Mouse (Mus musculus): ENCODE results near the gene Ppp6r1.

GRCm38 (mm10) chr7:4652726-4653125, 6.1 kb downstream of the Ppp6r1 start:
- TF ChIP-seq CTCF (IDR thresholded peaks at IDR 0.05; ENCODE audit: control insufficient read depth, insufficient read depth, low read length) (no peak), POLR2A (IDR thresholded peaks at IDR 0.05; ENCODE audit: borderline replicate concordance, control insufficient read depth, low read depth, low read length) (no peak)
